Mouse (Mus musculus) hindbrain, embryonic 15.5 days (tissue): ENCODE results near the gene Sos2. TPM values are rescaled to one million over a fixed set of nuclear protein-coding genes. Genes with fewer than 3 reads are reported as not detected.
"Not testable (repeated sequence)": the region's sequence is repeated elsewhere in the genome, so short reads cannot be mapped to it uniquely, and the experiment has no call there.

Experiments
- ATAC-seq: fragments of 200-750 bp; cut with Nextera tagmentation; 2 replicates; pipeline ENCODE4 v1.8.0; 2017; ENCODE audit warnings: low read depth, moderate number of reproducible peaks, moderate TSS enrichment; ENCODE audit not compliant: low FRiP score
- H3K27ac ChIP-seq: fragments of 300-500 bp; sonication (generic); replicated peaks from 2 replicates; pipeline ENCODE4 v1.5.1; 2015; ENCODE audit warnings: mild to moderate bottlenecking, inconsistent platforms
- H3K27me3 ChIP-seq: fragments of 300-500 bp; sonication (generic); 2 replicates; pipeline ENCODE4 v1.6.1; 2015; ENCODE audit warnings: control low read depth, inconsistent platforms
- H3K36me3 ChIP-seq: fragments of 300-500 bp; sonication (generic); 2 replicates; pipeline ENCODE4 v1.6.1; 2015; ENCODE audit warnings: control low read depth, inconsistent platforms
- H3K4me1 ChIP-seq: fragments of 300-500 bp; sonication (generic); replicated peaks from 2 replicates; pipeline ENCODE4 v1.6.1; 2015; ENCODE audit warnings: control low read depth, inconsistent platforms
- H3K4me2 ChIP-seq: fragments of 300-500 bp; sonication (generic); 2 replicates; pipeline ENCODE4 v1.6.1; 2015; ENCODE audit warnings: moderate library complexity, mild to moderate bottlenecking, inconsistent platforms
- H3K4me3 ChIP-seq: fragments of 300-500 bp; sonication (generic); 2 replicates; pipeline ENCODE4 v1.5.1; 2015; ENCODE audit warnings: mild to moderate bottlenecking, inconsistent platforms
- H3K9ac ChIP-seq: fragments of 300-500 bp; sonication (generic); 2 replicates; pipeline ENCODE4 v1.6.1; 2015; ENCODE audit warnings: inconsistent platforms
- H3K9me3 ChIP-seq: fragments of 300-500 bp; sonication (generic); 2 replicates; pipeline ENCODE4 v1.6.1; 2016; ENCODE audit warnings: control low read depth, inconsistent platforms
- WGBS: fragments of 180-500 bp; shearing (Covaris S2); methylation state at CpG from one replicate; pipeline ENCODE4 v1.1.7; 2015; 5-methylcytosine and 5-hydroxymethylcytosine counted together
- polyA plus RNA-seq: library from polyadenylated mRNA; unstranded; fragments of >200 nt; fragmentation: Nextera tagmentation; extraction: Ambion mirVana; gene quantifications from 2 replicates; pipeline ENCODE4 v1.2.1, GENCODE M21; 2015

Gene Sos2
- polyA plus RNA-seq, 1 experiment from 2014 or later: 12.5 TPM

DNA sequence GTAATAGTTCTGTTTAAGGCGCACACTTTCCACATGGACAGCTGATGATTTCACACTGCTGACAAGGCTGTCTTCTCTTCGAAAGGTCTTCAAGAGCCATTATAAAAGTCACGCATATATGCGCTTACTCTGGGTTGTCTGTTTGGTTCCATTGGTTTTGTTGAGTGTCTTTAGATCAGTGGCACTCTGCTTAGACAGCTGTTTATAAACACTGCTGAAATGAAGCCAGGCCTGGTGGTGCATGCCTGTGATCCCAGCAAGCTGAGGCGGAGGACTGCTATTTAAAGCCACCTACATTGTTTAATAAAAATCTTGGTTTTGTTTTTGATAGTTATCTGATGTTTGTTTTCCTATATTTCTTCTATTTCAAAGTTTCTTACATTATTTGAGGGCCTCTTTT lies 14.9 kb downstream of the Sos2 start:
- Histone ChIP-seq H3K27me3 (no peaks in the 10 kb centered on the region), H3K27ac (no peak overlapping the region), H3K4me1 (no peaks in the 10 kb centered on the region), H3K36me3 (no peaks in the 10 kb centered on the region), H3K4me2 (no peak overlapping the region), H3K4me3 (no peak overlapping the region), H3K9ac (no peak overlapping the region), H3K9me3 (no peaks in the 10 kb centered on the region)
- no peak for ATAC-seq
- 98% methylated on average over 5 of the region's 5 CpGs for WGBS

DNA sequence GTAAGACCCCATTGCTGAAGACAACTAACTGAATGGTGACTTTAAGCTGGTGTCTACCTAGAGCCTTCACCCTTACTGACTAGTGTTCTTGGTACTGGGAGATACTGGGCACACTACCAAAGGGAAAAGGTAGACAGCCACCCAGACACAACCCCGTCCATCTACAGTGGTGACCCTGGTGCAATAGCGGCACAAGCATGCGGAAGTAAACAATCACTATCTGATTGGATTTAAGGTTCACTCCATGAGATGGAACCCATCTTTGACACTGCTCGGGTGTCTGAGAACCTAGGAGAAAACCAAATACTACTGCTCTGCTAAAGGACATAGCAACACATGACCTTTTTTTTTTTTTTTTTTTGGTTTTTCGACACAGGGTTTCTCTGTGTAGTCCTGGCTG lies 20.0 kb downstream of the Sos2 start:
- WGBS: over 99% methylated on average over 5 of the region's 5 CpGs
- no peaks in the 10 kb centered on the region for H3K27me3 ChIP-seq
- no peak overlapping the region for H3K27ac ChIP-seq
- no peak overlapping the region for H3K9ac ChIP-seq
- no peak overlapping the region for H3K4me2 ChIP-seq
- no peak overlapping the region for H3K4me3 ChIP-seq
- no peak for ATAC-seq
- H3K4me1 ChIP-seq: no peaks in the 10 kb centered on the region
- H3K36me3 ChIP-seq: no peaks in the 10 kb centered on the region
- H3K9me3 ChIP-seq: no peaks in the 10 kb centered on the region

DNA sequence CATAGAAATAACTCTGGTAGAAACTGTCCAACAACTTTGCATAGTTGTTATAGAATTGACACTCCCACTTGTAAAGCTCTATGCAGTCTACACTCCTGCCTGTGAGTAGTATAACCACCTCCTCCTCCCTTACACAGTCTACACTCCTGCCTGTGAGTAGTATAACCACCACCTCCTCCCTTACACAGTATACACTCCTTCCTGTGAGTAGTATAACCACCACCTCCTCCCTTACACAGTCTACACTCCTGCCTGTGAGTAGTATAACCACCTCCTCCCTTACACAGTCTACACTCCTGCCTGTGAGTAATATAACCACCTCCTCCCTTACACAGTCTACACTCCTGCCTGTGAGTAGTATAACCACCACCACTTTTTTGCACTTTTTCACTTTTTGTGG lies 27.7 kb downstream of the Sos2 start:
- peak; percentile 92 for ATAC-seq
- H3K36me3 ChIP-seq: peaks cover 16% of the 10 kb centered on the region
- H3K9me3 ChIP-seq, H3K27me3 ChIP-seq, H3K4me3 ChIP-seq, H3K9ac ChIP-seq, H3K4me2 ChIP-seq, H3K27ac ChIP-seq, H3K4me1 ChIP-seq: not testable (repeated sequence)

DNA sequence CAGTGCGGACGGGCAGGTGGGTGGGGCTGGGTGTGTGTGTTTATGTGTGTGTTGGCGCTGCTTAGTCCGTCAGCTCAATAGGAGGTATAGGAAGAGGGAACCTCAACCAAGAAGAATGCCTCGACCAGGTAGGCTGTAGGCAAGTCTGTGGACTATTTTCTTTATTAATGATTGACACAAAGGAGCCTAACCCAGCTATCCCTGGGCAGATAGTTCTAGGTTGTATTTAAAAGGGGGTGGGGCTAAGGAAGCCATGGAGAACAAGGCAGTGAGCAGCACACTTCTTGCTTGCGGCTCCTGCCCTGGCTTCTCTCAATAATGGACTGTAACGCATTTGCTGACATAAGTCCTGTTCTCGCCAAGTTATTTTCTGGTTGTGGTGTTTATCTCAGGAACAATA lies 32.1 kb downstream of the Sos2 start:
- no peak for ATAC-seq
- Histone ChIP-seq H3K36me3 (peaks cover 31% of the 10 kb centered on the region), H3K27me3 (no peaks in the 10 kb centered on the region), H3K4me1 (no peaks in the 10 kb centered on the region), H3K27ac (no peak overlapping the region), H3K9me3 (no peaks in the 10 kb centered on the region), H3K4me3 (no peak overlapping the region), H3K9ac (no peak overlapping the region), H3K4me2 (no peak overlapping the region)
- 88% methylated on average over 8 of the region's 8 CpGs for WGBS

DNA sequence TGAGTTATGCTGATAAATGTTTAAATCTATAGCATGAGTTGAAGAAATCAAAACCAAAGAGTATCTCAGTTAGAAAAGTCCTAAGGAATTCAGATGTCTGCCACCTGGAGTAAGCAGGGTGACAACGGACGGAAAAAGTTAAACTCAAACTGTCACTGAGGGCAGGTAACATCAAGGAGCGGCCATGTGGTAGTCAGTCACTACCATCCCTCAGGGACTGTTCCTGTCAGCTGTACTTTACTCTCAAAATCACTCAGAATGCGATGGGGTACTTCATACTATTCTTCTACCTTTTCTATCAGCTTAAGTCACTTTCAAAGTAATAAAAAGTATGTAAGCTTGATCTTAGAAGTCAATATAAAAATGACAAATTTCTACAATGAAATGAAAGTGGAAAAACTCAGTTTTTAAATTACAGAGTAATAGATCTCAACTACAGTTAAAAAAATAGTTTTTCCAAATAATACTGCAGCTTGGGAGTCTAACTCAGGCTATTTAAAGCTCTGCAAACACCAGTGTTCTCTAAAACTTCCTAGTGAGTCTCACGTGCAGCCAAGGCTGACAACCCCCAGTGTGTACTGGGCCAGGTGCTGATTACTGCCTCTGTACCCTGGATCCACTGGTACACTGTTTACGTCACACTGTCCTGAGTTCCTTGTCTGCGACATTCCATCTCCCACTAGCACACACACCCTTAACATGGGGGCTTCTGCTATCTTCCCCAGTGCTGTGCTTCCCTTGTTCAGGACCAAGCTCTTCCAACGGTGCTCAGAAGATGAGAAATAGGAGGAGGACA lies 35.6 kb downstream of the Sos2 start:
- Histone ChIP-seq H3K27me3 (no peaks in the 10 kb centered on the region), H3K4me1 (no peaks in the 10 kb centered on the region), H3K4me2 (no peak overlapping the region), H3K27ac (no peak overlapping the region), H3K9ac (no peak overlapping the region), H3K36me3 (peaks cover 15% of the 10 kb centered on the region), H3K4me3 (no peak overlapping the region), H3K9me3 (no peaks in the 10 kb centered on the region)
- 89% methylated on average over 8 of the region's 8 CpGs for WGBS
- ATAC-seq: no peak

DNA sequence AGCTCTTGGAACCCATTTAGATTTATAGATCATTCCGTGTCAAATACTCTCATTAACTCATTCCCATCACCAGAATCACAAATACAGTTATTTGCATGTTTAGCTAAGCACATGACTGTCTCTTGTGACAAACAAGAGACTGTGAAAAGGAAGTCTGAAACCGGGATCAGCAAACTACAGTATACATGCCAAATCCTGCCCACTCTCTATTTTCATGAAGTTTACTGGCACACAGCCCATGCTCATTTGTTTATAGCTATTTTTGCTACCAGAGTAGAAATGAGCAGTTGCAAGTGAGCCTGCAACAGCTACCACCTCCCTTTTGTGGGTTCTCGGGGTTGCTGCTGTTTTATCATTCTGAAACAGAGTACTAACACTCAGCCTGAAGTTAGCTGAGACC lies 36.8 kb downstream of the Sos2 start:
- no peaks in the 10 kb centered on the region for H3K9me3 ChIP-seq
- no peak for ATAC-seq
- H3K9ac ChIP-seq: no peak overlapping the region
- WGBS: 62% methylated on average over 3 of the region's 3 CpGs
- H3K4me1 ChIP-seq: no peaks in the 10 kb centered on the region
- no peak overlapping the region for H3K4me2 ChIP-seq
- peak overlapping the region; percentile 25; the same call in 1 of the 2 replicates for H3K27ac ChIP-seq
- no peaks in the 10 kb centered on the region for H3K27me3 ChIP-seq
- H3K4me3 ChIP-seq: no peak overlapping the region
- H3K36me3 ChIP-seq: peaks cover 24% of the 10 kb centered on the region

DNA sequence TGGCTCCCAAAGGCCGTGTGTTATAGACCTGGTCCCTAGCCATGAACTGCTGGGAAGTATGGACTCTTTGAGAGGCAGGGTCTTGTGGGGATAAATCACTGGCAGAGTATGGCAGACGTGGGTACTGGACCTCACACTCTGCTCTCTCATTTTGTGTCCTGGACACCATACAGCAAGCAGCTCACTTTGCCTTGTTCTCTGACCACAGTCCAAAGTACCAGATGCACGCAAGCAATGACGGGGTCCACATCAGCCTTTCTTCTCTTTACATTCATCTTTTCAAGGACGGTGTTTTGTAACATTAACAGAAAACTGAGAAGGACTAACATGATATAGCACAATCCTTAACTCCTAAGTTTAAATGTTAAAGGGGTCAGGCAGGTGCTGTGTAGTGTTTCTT lies 38.8 kb downstream of the Sos2 start:
- no peaks in the 10 kb centered on the region for H3K4me1 ChIP-seq
- no peak overlapping the region for H3K27ac ChIP-seq
- H3K4me3 ChIP-seq: no peak overlapping the region
- H3K36me3 ChIP-seq: peaks cover 34% of the 10 kb centered on the region
- no peak overlapping the region for H3K9ac ChIP-seq
- WGBS: 93% methylated on average over 5 of the region's 5 CpGs
- no peak overlapping the region for H3K4me2 ChIP-seq
- no peak for ATAC-seq
- no peaks in the 10 kb centered on the region for H3K9me3 ChIP-seq
- no peaks in the 10 kb centered on the region for H3K27me3 ChIP-seq

DNA sequence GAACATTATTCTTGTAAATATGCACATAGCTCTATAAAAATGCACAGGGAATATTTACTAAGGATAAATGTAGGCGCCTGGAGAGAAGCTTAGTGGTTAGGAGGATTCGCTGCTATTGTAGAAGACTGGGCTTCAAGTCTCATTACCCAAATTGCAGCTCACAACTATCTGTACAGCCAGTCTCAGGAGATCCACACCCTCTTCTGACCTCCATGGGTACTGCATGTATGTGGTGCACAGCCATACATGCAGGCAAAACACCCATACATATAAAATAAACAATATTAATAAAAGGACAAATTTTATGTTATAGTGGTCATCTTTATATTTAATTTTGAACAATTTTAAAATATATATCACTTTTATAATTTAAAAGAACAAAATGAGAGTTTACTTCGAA lies 46.9 kb downstream of the Sos2 start:
- H3K36me3 ChIP-seq: peaks cover 19% of the 10 kb centered on the region
- ATAC-seq: no peak
- H3K4me2 ChIP-seq: no peak overlapping the region
- no peaks in the 10 kb centered on the region for H3K4me1 ChIP-seq
- no peak overlapping the region for H3K4me3 ChIP-seq
- H3K27me3 ChIP-seq: no peaks in the 10 kb centered on the region
- no peaks in the 10 kb centered on the region for H3K9me3 ChIP-seq
- H3K27ac ChIP-seq: no peak overlapping the region
- WGBS: 88% methylated on average over 3 of the region's 3 CpGs
- no peak overlapping the region for H3K9ac ChIP-seq

DNA sequence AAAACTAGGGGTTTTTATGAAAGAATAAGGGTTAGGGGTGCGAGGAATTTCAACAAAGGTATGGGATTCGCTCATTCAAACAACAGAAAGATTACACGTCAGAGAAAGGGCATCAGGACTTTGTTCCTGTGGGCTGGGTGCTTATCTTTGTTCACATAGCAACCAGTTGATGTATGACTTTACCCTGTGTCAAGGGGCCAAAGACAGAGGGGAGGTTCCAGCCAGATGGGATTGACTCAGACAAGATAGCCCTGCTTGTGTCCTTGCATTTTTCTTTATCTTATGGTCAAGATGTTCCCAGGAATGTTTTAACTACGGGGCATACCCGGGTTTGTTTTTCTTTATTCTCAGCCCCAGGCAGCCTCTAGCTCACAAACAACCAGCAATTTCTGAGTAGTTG lies 63.1 kb downstream of the Sos2 start:
- not testable (repeated sequence) for H3K27ac ChIP-seq, ATAC-seq, H3K9ac ChIP-seq, H3K27me3 ChIP-seq, H3K4me2 ChIP-seq, H3K9me3 ChIP-seq, H3K4me1 ChIP-seq, H3K4me3 ChIP-seq
- 90% methylated on average over 5 of the region's 5 CpGs for whole genome bisulfite sequencing
- H3K36me3 ChIP-seq: peaks cover 32% of the 10 kb centered on the region

DNA sequence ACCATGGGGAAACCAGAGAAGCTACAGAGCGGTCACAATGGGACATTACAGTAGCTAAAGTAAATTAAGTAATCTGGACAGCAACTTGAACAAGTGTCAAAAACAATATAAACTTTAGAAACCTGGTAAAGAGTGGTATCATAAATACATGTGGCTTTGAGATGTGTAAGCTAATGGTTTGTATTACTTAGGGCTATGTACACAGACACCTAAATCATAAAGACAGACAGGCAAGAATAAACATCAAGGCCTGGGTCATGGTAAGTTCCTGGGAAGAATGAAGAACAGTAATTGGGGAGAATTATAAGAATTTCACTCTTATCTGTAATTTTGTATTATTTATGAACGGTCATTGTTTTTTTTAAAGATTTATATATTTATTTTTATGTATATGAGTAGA lies 77.3 kb downstream of the Sos2 start:
- Histone ChIP-seq H3K4me2 (no peak overlapping the region), H3K4me1 (no peaks in the 10 kb centered on the region), H3K4me3 (no peak overlapping the region), H3K27me3 (no peaks in the 10 kb centered on the region), H3K27ac (no peak overlapping the region), H3K9ac (no peak overlapping the region), H3K36me3 (peaks cover 39% of the 10 kb centered on the region), H3K9me3 (no peaks in the 10 kb centered on the region)
- 96% methylated on average over 2 of the region's 2 CpGs for WGBS
- ATAC-seq: no peak

DNA sequence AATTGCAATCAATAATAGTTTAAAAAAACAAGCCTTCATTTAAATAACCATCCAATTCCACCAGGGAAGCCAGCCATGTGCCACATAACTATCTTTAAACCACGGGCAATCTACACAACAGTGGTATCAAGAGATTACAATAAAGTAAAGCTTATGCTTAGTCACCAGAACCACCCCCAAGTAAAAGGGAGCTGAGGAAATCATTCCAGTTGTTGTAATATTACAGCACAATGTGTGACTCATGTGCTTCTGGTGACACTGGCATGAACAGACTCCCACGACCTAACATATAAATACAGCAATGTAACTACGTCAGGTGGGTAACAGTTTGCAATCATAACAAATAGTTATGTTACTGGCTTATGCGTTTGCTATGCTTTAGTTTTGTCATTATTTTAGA lies 84.2 kb downstream of the Sos2 start:
- Histone ChIP-seq H3K4me3 (no peak overlapping the region), H3K36me3 (peaks cover 18% of the 10 kb centered on the region), H3K27ac (no peak overlapping the region), H3K9ac (no peak overlapping the region), H3K27me3 (no peaks in the 10 kb centered on the region), H3K4me1 (no peaks in the 10 kb centered on the region), H3K9me3 (no peaks in the 10 kb centered on the region), H3K4me2 (no peak overlapping the region)
- no peak for ATAC-seq
- WGBS: 89% methylated on average over 4 of the region's 4 CpGs

DNA sequence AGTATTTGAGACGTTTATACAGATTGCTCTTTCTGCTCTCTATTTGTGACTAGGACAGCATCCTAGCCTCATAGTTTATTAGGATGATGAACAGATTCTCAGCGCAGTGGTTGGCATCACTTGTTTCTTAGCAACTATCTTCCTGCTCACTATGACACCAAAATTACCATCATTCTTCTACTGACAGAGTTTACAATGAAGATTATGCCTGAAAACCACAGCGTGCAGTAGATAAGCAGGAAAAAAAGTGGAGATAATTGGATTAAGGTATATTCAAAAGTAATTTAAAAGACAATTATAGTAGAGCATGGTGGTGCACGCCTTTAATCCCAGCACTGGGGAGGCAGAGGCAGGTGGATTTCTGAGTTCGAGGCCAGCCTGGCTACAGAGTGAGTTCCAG lies 88.5 kb downstream of the Sos2 start:
- 88% methylated on average over 5 of the region's 5 CpGs for WGBS
- Histone ChIP-seq H3K4me1 (no peaks in the 10 kb centered on the region), H3K27ac (no peak overlapping the region), H3K27me3 (no peaks in the 10 kb centered on the region), H3K9me3 (no peaks in the 10 kb centered on the region), H3K4me3 (no peak overlapping the region), H3K4me2 (no peak overlapping the region), H3K36me3 (peaks cover 34% of the 10 kb centered on the region), H3K9ac (no peak overlapping the region)
- ATAC-seq: no peak

DNA sequence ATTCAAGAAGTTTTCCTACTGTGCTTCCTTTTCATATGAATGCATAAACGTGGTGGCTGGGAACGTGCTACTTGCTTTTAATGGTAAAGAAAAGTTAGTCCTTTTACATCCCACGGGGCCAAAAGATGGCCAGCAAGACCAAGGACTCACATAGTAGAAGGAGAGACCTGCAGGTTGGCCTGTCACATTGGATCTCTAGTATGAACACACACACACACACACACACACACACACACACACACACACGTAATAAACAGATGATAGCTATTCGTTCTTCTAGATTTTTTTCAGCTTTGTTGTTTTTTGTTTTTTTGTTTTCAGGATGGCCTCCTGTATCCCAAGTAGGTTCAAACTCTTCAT lies 98.4 kb downstream of the Sos2 start:
- Histone ChIP-seq H3K36me3 (peaks cover 42% of the 10 kb centered on the region), H3K27ac (peak overlapping the region; percentile 91), H3K4me2 (peak overlapping the region; percentile 73), H3K27me3 (no peaks in the 10 kb centered on the region), H3K4me1 (peaks cover 28% of the 10 kb centered on the region), H3K4me3 (peak overlapping the region; percentile 81), H3K9me3 (no peaks in the 10 kb centered on the region), H3K9ac (peak overlapping the region; percentile 91)
- no peak for ATAC-seq
- WGBS: 42% methylated on average over 5 of the region's 5 CpGs
